Mouse (Mus musculus): ENCODE data around the gene Smlr1. TPM values are rescaled to one million over a fixed set of nuclear protein-coding genes. Genes with fewer than 3 reads are reported as not detected.

The Smlr1 gene
- polyA plus RNA-seq, 1 experiment from 2014 or later, result not detected

DNA sequence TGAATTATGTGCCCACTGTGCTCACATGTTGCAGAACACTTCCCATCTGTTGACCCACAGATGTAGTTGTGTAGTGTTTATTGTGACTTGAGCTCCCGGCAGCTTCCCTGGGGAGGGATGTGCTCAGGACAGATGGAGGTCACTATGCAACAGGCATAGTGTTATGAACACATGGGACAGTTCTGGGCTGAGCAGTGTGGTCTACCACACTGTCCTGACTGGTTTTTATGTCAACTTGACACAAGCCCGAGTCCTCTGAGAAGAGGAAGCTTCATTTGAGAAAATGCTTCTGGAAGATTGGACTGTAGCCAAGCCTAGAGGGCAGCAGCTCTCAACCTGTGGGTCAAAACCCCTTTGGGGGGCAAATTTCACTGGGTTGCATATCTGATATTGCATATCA lies 3.0 kb downstream of the Smlr1 start:
- Histone ChIP-seq H3K9me3 (ENCODE audit: low read length) (no peaks in the 10 kb centered on the region), H3K4me3 (ENCODE audit: low read depth, low read length) (no peak overlapping the region), H3K27ac (ENCODE audit: low read length) (no peak overlapping the region), H3K4me1 (ENCODE audit: insufficient read depth, low read depth, low read length) (no peaks in the 10 kb centered on the region), H3K4me2 (replicated peaks; ENCODE audit: low read depth, low read length) (no peak overlapping the region), H3K9ac (replicated peaks; ENCODE audit: low read depth) (no peak overlapping the region), H3K27me3 (replicated peaks; ENCODE audit: insufficient read depth, low read length) (no peaks in the 10 kb centered on the region), H3K36me3 (ENCODE audit: insufficient read depth, low read length) (no peaks in the 10 kb centered on the region)
- no peak for TF ChIP-seq CTCF (IDR thresholded peaks at IDR 0.05)
- TF ChIP-seq EP300 (IDR thresholded peaks at IDR 0.05), result no peak
- 35% methylated on average over 2 of the region's 2 CpGs for WGBS
- DNase-seq (ENCODE audit: low spot score) (no peak), ATAC-seq (no peak)

DNA sequence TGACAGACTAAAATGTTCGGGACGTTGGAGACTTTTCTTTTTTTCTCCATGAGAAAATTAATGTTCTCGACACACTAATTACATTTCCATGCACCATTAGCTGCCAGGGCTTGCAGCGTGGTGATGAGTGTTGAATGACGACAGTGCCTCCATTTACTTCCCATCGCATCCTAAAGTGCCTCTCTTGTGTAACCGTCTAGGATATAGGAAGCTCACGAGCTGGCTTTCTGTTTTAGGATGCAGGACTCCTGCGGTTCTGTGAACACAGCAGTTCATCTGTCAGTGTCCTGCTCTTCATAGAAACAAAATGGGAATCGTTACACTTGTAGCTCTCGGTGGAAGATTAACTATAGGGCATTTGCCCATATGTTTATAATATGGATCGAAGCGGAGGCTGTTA lies 4.7 kb downstream of the Smlr1 start:
- DNase-seq (ENCODE audit: low spot score), result no peak
- Histone ChIP-seq H3K9ac (replicated peaks; ENCODE audit: low read depth) (no peak overlapping the region), H3K27ac (ENCODE audit: low read length) (no peak overlapping the region), H3K27me3 (replicated peaks; ENCODE audit: insufficient read depth, low read length) (no peaks in the 10 kb centered on the region), H3K4me1 (ENCODE audit: insufficient read depth, low read depth, low read length) (no peaks in the 10 kb centered on the region), H3K4me3 (ENCODE audit: low read depth, low read length) (no peak overlapping the region), H3K36me3 (ENCODE audit: insufficient read depth, low read length) (no peaks in the 10 kb centered on the region), H3K4me2 (replicated peaks; ENCODE audit: low read depth, low read length) (0 out of 2 replicates have a peak overlapping the region, but pooled peaks have one; percentile 0), H3K9me3 (ENCODE audit: low read length) (no peaks in the 10 kb centered on the region)
- TF ChIP-seq EP300 (IDR thresholded peaks at IDR 0.05) (no peak), CTCF (IDR thresholded peaks at IDR 0.05) (no peak)
- no peak for ATAC-seq
- WGBS, result 49% methylated on average over 13 of the region's 13 CpGs

DNA sequence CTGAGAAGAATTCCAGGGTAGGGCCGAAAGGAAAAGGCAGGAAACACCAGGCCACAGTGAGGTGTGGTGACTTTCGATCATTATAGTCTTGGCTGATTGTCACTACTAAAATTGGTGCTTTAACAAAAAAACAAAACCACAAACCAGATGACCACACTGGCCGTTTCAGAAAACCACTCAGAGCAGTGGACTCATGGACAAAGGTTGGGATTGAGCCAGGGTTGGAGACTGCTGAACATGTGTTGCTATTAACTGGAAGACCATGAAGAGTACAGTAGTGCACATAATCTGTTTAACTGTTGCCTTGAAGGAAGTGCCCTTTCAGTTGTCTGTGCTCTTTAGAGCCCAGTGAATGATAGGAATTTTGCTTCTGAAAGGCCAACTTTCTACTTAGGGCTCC lies 8.9 kb downstream of the Smlr1 start:
- DNase-seq (ENCODE audit: low spot score) (no peak), ATAC-seq (no peak)
- Histone ChIP-seq H3K27ac (ENCODE audit: low read length) (no peak overlapping the region), H3K9me3 (ENCODE audit: low read length) (no peaks in the 10 kb centered on the region), H3K4me1 (ENCODE audit: insufficient read depth, low read depth, low read length) (no peaks in the 10 kb centered on the region), H3K4me3 (ENCODE audit: low read depth, low read length) (no peak overlapping the region), H3K9ac (replicated peaks; ENCODE audit: low read depth) (no peak overlapping the region), H3K27me3 (replicated peaks; ENCODE audit: insufficient read depth, low read length) (no peaks in the 10 kb centered on the region), H3K36me3 (ENCODE audit: insufficient read depth, low read length) (peaks cover 12% of the 10 kb centered on the region; the same call in 1 of the 2 replicates), H3K4me2 (replicated peaks; ENCODE audit: low read depth, low read length) (no peak overlapping the region)
- WGBS, result 60% methylated on average over 3 of the region's 3 CpGs
- no peak for TF ChIP-seq EP300 (IDR thresholded peaks at IDR 0.05)
- no peak for TF ChIP-seq CTCF (IDR thresholded peaks at IDR 0.05)

DNA sequence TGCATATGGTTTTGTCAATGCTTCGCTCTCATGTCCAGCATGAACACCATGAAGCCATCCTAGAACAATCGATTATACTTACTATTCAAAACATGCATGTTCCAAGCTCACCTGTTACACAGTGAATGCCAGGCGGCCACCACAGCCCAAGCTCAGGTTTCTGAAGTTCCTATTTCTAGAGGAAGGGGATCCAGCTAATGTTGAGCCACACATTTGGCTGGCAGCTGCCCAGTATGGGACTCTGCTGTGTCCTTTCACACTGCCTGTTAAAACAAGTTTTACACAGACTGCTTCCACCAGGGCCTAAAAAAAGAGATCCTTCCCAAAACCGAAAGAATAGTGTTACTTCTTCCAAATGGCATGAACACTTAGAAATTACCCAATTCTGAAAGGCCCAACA lies 9.4 kb downstream of the Smlr1 start:
- no peaks in the 10 kb centered on the region for H3K27me3 ChIP-seq (replicated peaks; ENCODE audit: insufficient read depth, low read length)
- ATAC-seq, result no peak
- H3K4me3 ChIP-seq (ENCODE audit: low read depth, low read length), result no peak overlapping the region
- H3K36me3 ChIP-seq (ENCODE audit: insufficient read depth, low read length), result peaks cover 12% of the 10 kb centered on the region; the same call in 1 of the 2 replicates
- no peak overlapping the region for H3K27ac ChIP-seq (ENCODE audit: low read length)
- 87% methylated on average over 4 of the region's 4 CpGs for WGBS
- no peaks in the 10 kb centered on the region for H3K4me1 ChIP-seq (ENCODE audit: insufficient read depth, low read depth, low read length)
- no peak overlapping the region for H3K4me2 ChIP-seq (replicated peaks; ENCODE audit: low read depth, low read length)
- H3K9ac ChIP-seq (replicated peaks; ENCODE audit: low read depth), result no peak overlapping the region
- no peaks in the 10 kb centered on the region for H3K9me3 ChIP-seq (ENCODE audit: low read length)
- TF ChIP-seq EP300 (IDR thresholded peaks at IDR 0.05) (no peak), CTCF (IDR thresholded peaks at IDR 0.05) (no peak)
- DNase-seq (ENCODE audit: low spot score), result no peak

DNA sequence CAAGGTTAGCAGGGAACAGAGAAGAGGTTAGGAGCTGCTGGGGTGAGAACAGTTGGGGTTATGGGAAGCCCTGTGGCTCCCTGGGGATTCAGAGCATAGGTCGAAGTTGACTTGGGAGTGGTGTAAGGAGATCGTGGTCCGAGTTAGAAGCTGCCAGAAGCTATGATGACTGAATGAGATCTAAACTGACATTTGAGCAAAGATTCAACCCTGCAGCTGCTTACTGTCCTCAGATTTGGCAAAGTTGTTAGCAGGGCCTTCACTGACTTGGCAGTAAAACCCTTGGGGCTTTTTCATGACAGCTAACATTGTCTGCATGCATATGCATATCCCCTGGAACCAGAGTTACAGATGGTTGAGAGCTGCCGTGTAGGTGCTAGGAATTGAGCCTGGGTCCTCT lies 9.9 kb downstream of the Smlr1 start:
- TF ChIP-seq CTCF (IDR thresholded peaks at IDR 0.05) (no peak), EP300 (IDR thresholded peaks at IDR 0.05) (no peak)

DNA sequence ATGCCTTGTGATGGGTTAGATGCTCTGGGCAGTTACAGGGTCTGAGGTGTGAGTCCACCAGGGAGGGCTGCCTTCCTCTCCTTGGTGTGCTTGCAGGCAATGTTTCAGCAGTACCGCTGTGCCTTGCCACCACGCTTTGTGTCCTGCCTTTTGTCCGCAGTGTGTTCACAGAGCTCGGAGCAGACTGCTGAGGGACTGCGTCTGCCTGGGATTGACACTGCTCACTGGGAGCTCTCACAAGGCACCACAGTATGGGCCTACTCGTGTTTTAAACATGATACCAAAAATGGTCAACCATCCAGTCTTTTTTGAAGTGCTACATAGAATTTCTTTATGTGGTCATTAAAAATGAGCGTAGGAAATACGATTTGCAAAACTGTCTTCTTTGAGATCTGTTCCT lies 12.3 kb downstream of the Smlr1 start:
- no peaks in the 10 kb centered on the region for H3K9me3 ChIP-seq (ENCODE audit: low read length)
- H3K27me3 ChIP-seq (replicated peaks; ENCODE audit: insufficient read depth, low read length), result no peaks in the 10 kb centered on the region
- no peaks in the 10 kb centered on the region for H3K4me1 ChIP-seq (ENCODE audit: insufficient read depth, low read depth, low read length)
- no peak overlapping the region for H3K4me3 ChIP-seq (ENCODE audit: low read depth, low read length)
- 93% methylated on average over 8 of the region's 8 CpGs for WGBS
- H3K4me2 ChIP-seq (replicated peaks; ENCODE audit: low read depth, low read length), result no peak overlapping the region
- H3K27ac ChIP-seq (ENCODE audit: low read length), result no peak overlapping the region
- DNase-seq (ENCODE audit: low spot score) (no peak), ATAC-seq (no peak)
- H3K36me3 ChIP-seq (ENCODE audit: insufficient read depth, low read length), result peaks cover 20% of the 10 kb centered on the region; the same call in 1 of the 2 replicates
- TF ChIP-seq EP300 (IDR thresholded peaks at IDR 0.05) (no peak), CTCF (IDR thresholded peaks at IDR 0.05) (no peak)
- no peak overlapping the region for H3K9ac ChIP-seq (replicated peaks; ENCODE audit: low read depth)

More for the DNA sequence above, 9.9 kb downstream of the Smlr1 start:
- no peak overlapping the region for H3K9ac ChIP-seq (replicated peaks; ENCODE audit: low read depth)
- 54% methylated on average over 4 of the region's 4 CpGs for WGBS
- ATAC-seq, result no peak
- H3K36me3 ChIP-seq (ENCODE audit: insufficient read depth, low read length), result peaks cover 17% of the 10 kb centered on the region; the same call in 1 of the 2 replicates
- no peaks in the 10 kb centered on the region for H3K27me3 ChIP-seq (replicated peaks; ENCODE audit: insufficient read depth, low read length)
- H3K4me2 ChIP-seq (replicated peaks; ENCODE audit: low read depth, low read length), result no peak overlapping the region
- DNase-seq (ENCODE audit: low spot score), result no peak
- H3K4me1 ChIP-seq (ENCODE audit: insufficient read depth, low read depth, low read length), result no peaks in the 10 kb centered on the region
- H3K4me3 ChIP-seq (ENCODE audit: low read depth, low read length), result no peak overlapping the region
- H3K27ac ChIP-seq (ENCODE audit: low read length), result no peak overlapping the region
- H3K9me3 ChIP-seq (ENCODE audit: low read length), result no peaks in the 10 kb centered on the region

DNA sequence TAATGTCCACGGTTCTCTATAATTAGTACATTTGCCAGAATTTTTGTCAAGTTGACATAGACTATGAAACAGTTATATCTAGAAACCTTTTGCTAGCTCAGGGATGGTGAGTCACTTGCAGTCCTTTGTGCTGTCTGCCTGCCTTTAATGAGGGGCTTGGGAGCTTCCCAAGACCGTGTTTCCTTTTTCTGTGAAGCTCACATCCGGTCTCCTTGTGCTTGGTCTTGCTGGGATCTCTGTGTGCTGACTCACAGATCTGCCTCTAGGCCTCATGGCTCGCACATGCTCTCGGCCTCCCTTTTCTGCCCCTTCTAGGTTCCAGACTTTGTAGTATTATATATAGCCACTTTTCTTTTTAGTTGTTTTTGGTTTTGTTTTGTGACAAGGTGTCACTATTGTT lies 15.6 kb downstream of the Smlr1 start:
- no peak for TF ChIP-seq EP300 (IDR thresholded peaks at IDR 0.05)
- no peak for TF ChIP-seq CTCF (IDR thresholded peaks at IDR 0.05)
- Histone ChIP-seq H3K27me3 (replicated peaks; ENCODE audit: insufficient read depth, low read length) (no peaks in the 10 kb centered on the region), H3K4me3 (ENCODE audit: low read depth, low read length) (no peak overlapping the region), H3K4me2 (replicated peaks; ENCODE audit: low read depth, low read length) (no peak overlapping the region), H3K36me3 (ENCODE audit: insufficient read depth, low read length) (peaks cover 22% of the 10 kb centered on the region; the same call in 1 of the 2 replicates), H3K4me1 (ENCODE audit: insufficient read depth, low read depth, low read length) (no peaks in the 10 kb centered on the region), H3K27ac (ENCODE audit: low read length) (no peak overlapping the region), H3K9ac (replicated peaks; ENCODE audit: low read depth) (no peak overlapping the region), H3K9me3 (ENCODE audit: low read length) (no peaks in the 10 kb centered on the region)
- DNase-seq (ENCODE audit: low spot score), result no peak
- 67% methylated on average over 5 of the region's 5 CpGs for WGBS
- peak; percentile 66 for ATAC-seq
